Mouse (Mus musculus): Measurements from ENCODE around the gene Fgfr3. TPM values are rescaled to one million over a fixed set of nuclear protein-coding genes. Genes with fewer than 3 reads are reported as not detected.
A peak's percentile ranks its signal among the peaks of the same experiment; 100 is the strongest.

Fgfr3 gene
- polyA plus RNA-seq, 1 experiment from 2014 or later = 64.7 TPM

DNA sequence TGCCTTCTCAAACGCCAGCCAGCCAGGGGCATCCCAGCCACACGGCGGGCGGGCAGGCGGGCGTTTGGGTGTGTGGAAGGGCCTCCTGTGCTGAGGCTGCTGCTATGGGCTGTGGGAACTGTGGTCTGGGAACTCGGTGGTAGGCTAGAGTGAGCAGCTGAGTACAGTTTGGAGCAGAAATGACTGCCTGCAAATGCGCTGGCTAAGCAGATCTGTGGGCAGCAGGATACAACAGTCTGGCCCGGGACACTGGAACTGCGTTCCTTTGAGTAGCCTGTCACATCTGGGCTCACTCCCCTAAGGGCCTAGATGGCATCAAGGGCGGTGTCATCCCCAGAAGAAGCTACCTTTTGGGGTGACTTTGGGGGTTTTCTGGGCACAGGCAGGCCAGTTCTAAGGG is 19.6 kb upstream of the Fgfr3 start:
- Histone ChIP-seq H3K4me1 (peaks cover 89% of the 10 kb centered on the region), H3K9me3 (no peaks in the 10 kb centered on the region), H3K27me3 (no peaks in the 10 kb centered on the region), H3K9ac (no peak overlapping the region), H3K36me3 (no peaks in the 10 kb centered on the region), H3K4me2 (no peak overlapping the region), H3K4me3 (no peak overlapping the region), H3K27ac (peak overlapping the region; percentile 62; the same call in 1 of the 2 replicates)
- 68% methylated on average over 11 of the region's 11 CpGs for WGBS
- ATAC-seq (ENCODE audit: borderline replicate concordance, extremely low read depth, low FRiP score, low TSS enrichment) = no peak

DNA sequence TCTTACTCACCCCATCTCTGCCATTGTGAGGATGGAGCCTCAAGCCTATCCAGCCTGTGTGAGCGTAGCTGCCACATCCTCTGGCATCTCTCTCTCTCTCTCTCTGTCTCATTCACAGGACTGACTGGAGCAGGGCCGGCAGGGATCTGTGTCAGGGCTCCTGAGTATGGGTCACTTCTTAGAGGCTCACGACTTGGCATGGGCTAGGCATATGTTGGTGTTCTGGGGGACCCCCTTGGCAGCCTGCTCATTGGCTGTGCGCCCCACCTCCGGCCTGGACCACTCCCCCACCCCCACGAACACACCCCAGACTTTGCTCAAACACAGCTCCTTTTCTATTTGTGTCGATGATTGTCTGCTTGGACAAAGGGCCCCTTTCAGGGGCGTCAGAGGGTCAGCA is 17.5 kb upstream of the Fgfr3 start:
- Histone ChIP-seq H3K9ac (no peak overlapping the region), H3K4me1 (peaks cover 87% of the 10 kb centered on the region), H3K27ac (peak overlapping the region; percentile 56), H3K36me3 (no peaks in the 10 kb centered on the region), H3K4me2 (no peak overlapping the region), H3K27me3 (no peaks in the 10 kb centered on the region), H3K4me3 (no peak overlapping the region), H3K9me3 (no peaks in the 10 kb centered on the region)
- WGBS = 45% methylated on average over 8 of the region's 8 CpGs
- no peak for ATAC-seq (ENCODE audit: borderline replicate concordance, extremely low read depth, low FRiP score, low TSS enrichment)

DNA sequence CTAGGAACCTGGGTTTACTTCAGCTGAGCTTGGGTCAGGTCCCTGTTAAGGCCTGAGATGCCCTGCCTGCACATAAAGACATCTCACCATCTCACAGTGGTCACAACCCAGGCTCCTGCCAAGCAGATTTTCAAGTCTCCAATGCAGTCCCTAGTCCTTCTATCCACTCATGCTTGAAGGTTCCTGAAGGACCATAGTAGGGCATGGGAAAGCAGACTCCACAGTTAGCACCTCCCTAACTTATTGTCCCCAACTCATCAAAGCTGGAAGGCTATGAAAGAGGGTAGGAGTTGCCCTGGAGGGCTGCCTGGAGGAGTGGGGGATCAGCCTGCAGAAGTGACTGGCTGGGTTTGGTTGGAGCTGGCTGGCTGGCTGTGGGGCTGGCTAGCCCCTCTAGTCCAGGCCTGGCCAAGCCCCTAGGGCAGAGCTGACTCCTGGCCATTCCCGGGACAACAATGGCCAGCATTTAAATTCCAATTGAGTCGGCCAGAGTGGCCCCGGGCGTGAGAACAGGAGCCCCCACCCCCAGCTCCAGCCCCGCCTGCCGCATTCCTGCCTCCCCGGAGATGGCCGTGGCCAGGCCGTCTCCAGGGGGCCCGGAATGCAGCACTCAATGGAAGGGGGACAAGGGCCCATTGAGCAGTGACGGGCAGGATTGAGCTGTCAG is 16.4 kb upstream of the Fgfr3 start:
- ATAC-seq (ENCODE audit: borderline replicate concordance, extremely low read depth, low FRiP score, low TSS enrichment) = peak; percentile 46; the same call in 1 of the 2 replicates
- 8% methylated on average over 11 of the region's 11 CpGs for WGBS
- Histone ChIP-seq H3K9ac (no peak overlapping the region), H3K4me1 (peaks cover 79% of the 10 kb centered on the region), H3K4me3 (no peak overlapping the region), H3K4me2 (peak overlapping the region; percentile 19; the same call in 1 of the 2 replicates), H3K36me3 (no peaks in the 10 kb centered on the region), H3K27ac (peak overlapping the region; percentile 74), H3K9me3 (no peaks in the 10 kb centered on the region), H3K27me3 (no peaks in the 10 kb centered on the region)

DNA sequence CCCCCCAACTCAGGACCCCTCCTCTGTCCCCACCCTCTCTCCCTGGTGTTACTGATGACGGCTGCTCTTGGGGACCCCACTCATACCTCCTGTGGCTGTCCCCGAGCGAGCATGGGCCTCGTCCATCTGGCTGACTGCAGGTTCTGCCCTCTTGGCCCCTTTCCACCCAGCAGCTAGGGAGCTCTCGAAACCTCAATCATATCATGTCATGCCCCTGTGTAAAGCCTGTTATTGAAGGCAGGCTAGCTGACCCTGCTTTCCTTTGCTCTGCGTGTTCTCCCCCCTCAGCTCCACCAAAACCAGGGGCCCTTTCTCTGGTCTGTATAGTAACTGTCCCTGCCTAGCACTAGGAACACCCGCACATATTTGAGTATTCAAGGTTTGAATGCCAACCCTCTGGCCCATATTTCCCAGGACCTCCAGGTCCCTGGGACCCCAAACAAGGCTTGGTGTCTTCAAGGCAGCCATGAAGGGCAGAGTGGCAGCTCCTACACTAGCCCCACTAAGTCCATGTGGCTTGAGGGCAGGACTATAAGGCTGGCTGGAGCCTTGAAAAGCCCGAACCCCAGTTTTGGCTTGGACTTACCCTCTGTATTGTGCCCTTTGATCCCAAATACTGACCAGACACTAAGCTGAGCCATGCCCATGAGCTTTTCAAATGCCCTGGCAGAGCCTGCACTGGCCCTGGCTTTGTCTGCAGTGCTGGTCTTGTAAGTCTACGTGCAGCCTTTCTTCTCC is 15.7 kb upstream of the Fgfr3 start:
- Histone ChIP-seq H3K4me2 (peak overlapping the region; percentile 19; the same call in 1 of the 2 replicates), H3K4me1 (peaks cover 72% of the 10 kb centered on the region), H3K27ac (peak overlapping the region; percentile 74), H3K9ac (no peak overlapping the region), H3K4me3 (no peak overlapping the region), H3K27me3 (no peaks in the 10 kb centered on the region), H3K36me3 (no peaks in the 10 kb centered on the region), H3K9me3 (no peaks in the 10 kb centered on the region)
- 34% methylated on average over 9 of the region's 9 CpGs for WGBS
- no peak for ATAC-seq (ENCODE audit: borderline replicate concordance, extremely low read depth, low FRiP score, low TSS enrichment)

DNA sequence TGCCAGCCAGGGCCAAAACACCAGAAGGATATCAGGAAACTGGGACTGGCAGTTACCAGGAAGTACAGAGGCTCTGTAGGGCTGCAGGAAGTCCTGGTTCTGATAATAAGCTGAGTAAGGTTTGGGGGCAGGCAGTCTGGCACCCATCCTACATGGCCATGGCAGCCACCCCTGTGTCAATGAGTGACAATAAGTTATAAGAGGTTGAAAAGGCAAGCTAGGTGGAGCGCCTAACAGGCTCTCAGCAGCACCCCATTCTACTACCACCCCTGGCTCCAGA is 15.2 kb upstream of the Fgfr3 start:
- H3K9me3 ChIP-seq = no peaks in the 10 kb centered on the region
- no peak overlapping the region for H3K4me2 ChIP-seq
- no peaks in the 10 kb centered on the region for H3K36me3 ChIP-seq
- ATAC-seq (ENCODE audit: borderline replicate concordance, extremely low read depth, low FRiP score, low TSS enrichment) = no peak
- peaks cover 67% of the 10 kb centered on the region for H3K4me1 ChIP-seq
- WGBS = 85% methylated on average over 1 of the region's 1 CpGs
- no peak overlapping the region for H3K4me3 ChIP-seq
- H3K9ac ChIP-seq = no peak overlapping the region
- H3K27me3 ChIP-seq = no peaks in the 10 kb centered on the region
- peak overlapping the region; percentile 74 for H3K27ac ChIP-seq

DNA sequence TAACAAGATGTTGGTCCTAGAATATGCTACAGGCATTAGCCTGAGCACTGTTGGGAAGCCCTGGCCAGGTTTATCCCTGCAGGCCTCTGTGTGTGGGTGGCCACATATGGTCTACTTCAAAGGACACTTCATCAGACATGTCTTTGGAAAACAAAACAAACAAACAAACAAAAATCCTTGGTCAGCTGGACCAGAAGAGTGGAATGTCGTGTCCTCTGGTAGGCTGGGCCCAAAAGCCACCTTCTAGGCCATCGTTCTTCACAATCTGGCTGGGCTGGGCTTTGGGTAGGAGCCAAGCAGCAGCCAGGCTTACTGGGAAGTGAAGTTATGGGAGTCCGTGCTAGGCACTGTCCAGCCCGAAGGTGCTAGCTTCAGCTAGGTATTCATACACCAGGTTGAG is 14.3 kb upstream of the Fgfr3 start:
- H3K36me3 ChIP-seq = no peaks in the 10 kb centered on the region
- no peaks in the 10 kb centered on the region for H3K27me3 ChIP-seq
- H3K4me3 ChIP-seq = no peak overlapping the region
- peaks cover 58% of the 10 kb centered on the region for H3K4me1 ChIP-seq
- 21% methylated on average over 4 of the region's 4 CpGs for WGBS
- H3K9me3 ChIP-seq = no peaks in the 10 kb centered on the region
- peak; percentile 41; the same call in 1 of the 2 replicates for ATAC-seq (ENCODE audit: borderline replicate concordance, extremely low read depth, low FRiP score, low TSS enrichment)
- H3K9ac ChIP-seq = no peak overlapping the region
- peak overlapping the region; percentile 74 for H3K27ac ChIP-seq
- H3K4me2 ChIP-seq = no peak overlapping the region

DNA sequence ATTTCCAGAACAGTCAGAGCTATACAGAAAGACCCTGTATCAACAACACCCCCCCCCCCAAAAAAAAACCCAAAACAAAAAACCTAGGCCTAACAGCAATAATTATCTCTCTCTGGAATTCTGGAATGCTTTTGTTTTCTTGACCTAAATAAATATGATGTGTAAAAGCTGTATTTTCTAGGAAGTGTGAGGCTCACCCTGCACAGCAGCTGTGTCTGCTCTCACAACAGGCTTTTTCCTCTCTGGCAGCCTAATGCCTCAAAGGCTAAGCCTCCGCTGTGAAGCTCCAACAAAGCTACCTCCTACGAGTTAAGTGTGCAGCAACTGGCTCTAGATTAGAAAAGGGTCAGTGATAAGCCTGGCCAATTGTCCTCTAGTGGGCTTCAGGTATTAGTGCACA is 12.4 kb upstream of the Fgfr3 start:
- Histone ChIP-seq H3K36me3 (no peaks in the 10 kb centered on the region), H3K9me3 (no peaks in the 10 kb centered on the region), H3K27ac (peak overlapping the region; percentile 74), H3K4me3 (no peak overlapping the region), H3K27me3 (no peaks in the 10 kb centered on the region), H3K9ac (no peak overlapping the region), H3K4me2 (no peak overlapping the region), H3K4me1 (peaks cover 50% of the 10 kb centered on the region)
- WGBS = 19% methylated on average over 2 of the region's 2 CpGs
- ATAC-seq (ENCODE audit: borderline replicate concordance, extremely low read depth, low FRiP score, low TSS enrichment) = peak; percentile 41; the same call in 1 of the 2 replicates

DNA sequence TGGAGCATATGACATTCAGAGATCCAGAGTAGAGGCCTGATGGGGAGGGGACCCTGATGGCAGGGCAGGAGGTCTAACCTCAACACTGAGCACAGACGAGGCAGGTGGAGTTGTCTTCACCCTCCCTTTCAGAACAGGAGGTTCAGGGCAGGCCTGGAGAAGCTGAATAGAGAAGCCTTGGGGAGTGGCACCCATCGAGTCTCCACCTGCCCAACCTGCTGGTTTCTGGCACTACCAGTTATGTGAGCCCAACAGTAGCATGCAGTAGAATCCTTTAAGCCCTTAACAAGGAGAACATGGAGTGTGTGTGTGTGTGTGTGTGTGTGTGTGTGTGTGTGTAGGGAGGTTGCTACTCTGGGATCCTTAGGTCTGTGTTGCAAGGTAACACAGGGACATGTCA is 8.9 kb upstream of the Fgfr3 start:
- Histone ChIP-seq H3K9ac (no peak overlapping the region), H3K9me3 (no peaks in the 10 kb centered on the region)
- 48% methylated on average over 2 of the region's 2 CpGs for whole genome bisulfite sequencing

DNA sequence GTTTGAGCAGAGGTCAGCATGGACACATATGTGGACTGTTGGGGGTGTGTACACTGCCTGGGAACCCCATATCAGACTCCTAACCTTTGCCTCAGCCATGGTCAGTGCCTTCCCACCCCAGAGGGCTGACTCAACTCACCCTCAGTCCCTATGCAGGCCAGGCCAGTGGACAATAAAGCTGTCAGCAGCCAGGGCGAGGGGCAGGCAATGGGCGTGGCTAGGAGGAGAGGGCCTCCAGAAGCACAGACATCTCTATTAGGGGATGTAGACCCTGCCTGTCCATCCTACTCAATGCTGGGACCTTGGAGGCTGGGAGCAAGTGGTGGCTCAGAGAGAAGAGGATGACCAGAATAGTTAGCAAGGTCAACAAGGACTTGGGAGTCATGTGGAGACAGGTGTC is 6.3 kb upstream of the Fgfr3 start:
- ATAC-seq (ENCODE audit: borderline replicate concordance, extremely low read depth, low FRiP score, low TSS enrichment) = no peak
- H3K9me3 ChIP-seq = no peaks in the 10 kb centered on the region
- 66% methylated on average over 2 of the region's 2 CpGs for WGBS
- no peaks in the 10 kb centered on the region for H3K36me3 ChIP-seq
- H3K4me2 ChIP-seq = no peak overlapping the region
- no peaks in the 10 kb centered on the region for H3K27me3 ChIP-seq
- H3K27ac ChIP-seq = no peak overlapping the region
- peaks cover 13% of the 10 kb centered on the region for H3K4me1 ChIP-seq
- H3K9ac ChIP-seq = no peak overlapping the region
- no peak overlapping the region for H3K4me3 ChIP-seq

More for the DNA sequence above, 8.9 kb upstream of the Fgfr3 start:
- no peaks in the 10 kb centered on the region for H3K36me3 ChIP-seq
- no peak overlapping the region for H3K27ac ChIP-seq
- H3K27me3 ChIP-seq = no peaks in the 10 kb centered on the region
- H3K4me2 ChIP-seq = no peak overlapping the region
- no peak for ATAC-seq (ENCODE audit: borderline replicate concordance, extremely low read depth, low FRiP score, low TSS enrichment)
- no peak overlapping the region for H3K4me3 ChIP-seq
- H3K4me1 ChIP-seq = peaks cover 29% of the 10 kb centered on the region

DNA sequence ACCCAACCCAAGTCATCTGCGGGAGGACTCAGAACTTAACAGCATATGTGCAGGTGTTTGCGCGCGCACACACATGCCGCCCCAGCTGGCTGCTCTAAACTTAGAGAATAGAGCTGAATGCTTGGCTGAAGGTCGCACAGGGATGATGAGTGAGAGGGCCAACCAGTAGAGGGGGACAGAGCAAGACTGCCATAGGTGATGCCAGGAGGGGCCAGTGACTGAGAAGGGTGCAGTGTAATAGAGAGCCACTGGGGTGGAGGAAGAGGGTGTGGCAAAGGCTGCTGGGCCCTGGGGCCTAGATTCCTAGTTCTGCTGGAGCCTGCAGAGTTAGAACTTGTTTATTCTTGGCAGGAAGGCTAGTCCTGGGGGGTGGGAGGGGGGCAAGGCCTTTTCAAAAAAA is 5.0 kb upstream of the Fgfr3 start:
- Histone ChIP-seq H3K9ac (no peak overlapping the region), H3K27ac (peak overlapping the region; percentile 77), H3K36me3 (no peaks in the 10 kb centered on the region), H3K4me2 (no peak overlapping the region), H3K27me3 (0 out of 2 replicates have a peak, but pooled peaks cover 3% of the 10 kb centered on the region), H3K4me3 (no peak overlapping the region), H3K4me1 (peaks cover 21% of the 10 kb centered on the region), H3K9me3 (no peaks in the 10 kb centered on the region)
- ATAC-seq (ENCODE audit: borderline replicate concordance, extremely low read depth, low FRiP score, low TSS enrichment) = peak; percentile 37; the same call in 1 of the 2 replicates
- 66% methylated on average over 6 of the region's 6 CpGs for WGBS

DNA sequence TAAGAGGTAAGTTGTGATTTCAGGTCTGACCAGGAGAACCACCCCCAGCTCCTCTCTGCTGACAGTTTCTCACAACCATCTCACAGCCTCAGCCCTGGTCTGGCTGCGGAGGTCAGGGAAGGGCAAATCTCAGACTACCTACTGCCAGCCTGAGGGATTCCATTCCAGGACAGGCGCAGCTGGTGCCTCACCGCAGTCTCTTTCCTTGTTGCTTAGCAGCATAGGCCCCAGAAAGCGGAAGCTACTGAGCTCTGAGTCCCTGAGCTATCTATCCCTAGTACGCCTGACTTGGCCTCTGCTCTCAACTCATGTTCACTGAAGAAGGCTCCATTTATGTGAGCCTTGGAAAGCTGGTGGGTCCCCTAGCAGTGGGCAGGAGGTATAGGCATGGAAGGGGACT is 3.0 kb upstream of the Fgfr3 start:
- 67% methylated on average over 5 of the region's 5 CpGs for WGBS
- Histone ChIP-seq H3K27me3 (0 out of 2 replicates have a peak, but pooled peaks cover 3% of the 10 kb centered on the region), H3K9me3 (no peaks in the 10 kb centered on the region), H3K4me2 (no peak overlapping the region), H3K36me3 (no peaks in the 10 kb centered on the region), H3K9ac (no peak overlapping the region), H3K27ac (no peak overlapping the region), H3K4me3 (no peak overlapping the region), H3K4me1 (peaks cover 31% of the 10 kb centered on the region)
- ATAC-seq (ENCODE audit: borderline replicate concordance, extremely low read depth, low FRiP score, low TSS enrichment) = no peak

DNA sequence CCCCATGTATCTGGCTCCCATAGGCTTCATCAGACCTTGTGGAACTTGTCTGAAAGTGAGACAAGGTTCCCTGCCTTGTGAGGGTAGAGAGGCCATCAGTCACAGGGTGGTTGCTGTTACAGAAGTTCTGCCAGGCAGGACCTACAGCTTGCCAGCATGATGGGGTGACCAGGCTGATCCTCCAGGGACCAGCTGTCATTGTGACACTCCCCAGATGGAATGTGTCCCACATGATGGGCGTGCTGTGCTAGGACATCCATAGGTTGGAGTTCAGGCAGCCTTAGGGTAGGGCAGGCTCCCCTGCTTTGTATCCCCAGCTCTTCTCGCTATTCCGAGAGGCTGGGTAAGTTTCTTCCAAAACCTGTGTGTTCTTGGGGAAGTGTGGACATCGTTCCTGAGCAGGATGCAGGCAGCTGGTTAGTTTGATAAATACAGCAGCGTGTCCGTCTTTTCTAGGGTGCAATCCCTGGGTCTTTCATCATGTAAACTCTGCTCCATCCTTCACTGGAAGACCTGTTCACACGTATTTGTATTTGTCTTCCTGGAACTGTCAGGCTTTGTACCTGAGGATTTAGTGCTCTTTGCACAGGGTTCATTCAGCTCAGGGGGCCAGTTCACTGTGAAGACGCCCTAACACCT is 503 bp upstream of the Fgfr3 start:
- Histone ChIP-seq H3K27me3 (0 out of 2 replicates have a peak, but pooled peaks cover 3% of the 10 kb centered on the region), H3K36me3 (no peaks in the 10 kb centered on the region), H3K4me3 (peak overlapping the region; percentile 94), H3K4me1 (peaks cover 52% of the 10 kb centered on the region), H3K9ac (0 out of 2 replicates have a peak overlapping the region, but pooled peaks have one; percentile 86), H3K27ac (peak overlapping the region; percentile 92), H3K9me3 (no peaks in the 10 kb centered on the region), H3K4me2 (peak overlapping the region; percentile 94)
- 10% methylated on average over 8 of the region's 8 CpGs for WGBS
- no peak for ATAC-seq (ENCODE audit: borderline replicate concordance, extremely low read depth, low FRiP score, low TSS enrichment)

Data from lung, embryonic 15.5 days (tissue).